In the genomic region with DNA sequence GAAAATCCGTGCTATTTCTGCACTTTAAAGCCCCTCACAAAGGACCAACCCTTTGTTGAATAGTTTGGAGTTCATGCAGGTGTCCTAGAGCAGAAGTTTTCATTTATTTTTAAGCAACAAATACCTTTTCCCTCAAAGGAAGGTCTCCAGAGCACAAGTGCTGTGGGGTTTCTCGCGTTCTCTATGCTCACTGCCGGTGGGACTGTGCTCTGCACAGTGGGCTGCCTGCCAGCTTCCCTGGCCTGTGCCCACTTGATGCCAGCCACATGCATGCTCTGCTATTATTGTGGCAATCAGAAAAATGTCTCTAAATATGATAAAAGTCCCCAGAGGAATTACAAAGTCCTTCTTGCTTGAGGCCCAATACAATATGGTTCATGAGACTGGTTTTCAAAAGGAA, we compare ENCODE assay signal across 11 mouse cellular contexts.
A peak's percentile ranks its signal among the peaks of the same experiment; 100 is the strongest.
DNase-seq lines count a peak whose midpoint lies in the region; ATAC-seq and TF ChIP-seq lines count a peak whose summit lies in the region.
"Had no signal": no experiment of that assay in that cellular context is flagged by ENCODE, and none has a peak within 500 bp of the region (broad histone marks: within the 10 kb centered on the region; RNA-seq: fewer than 3 reads in every experiment).

No protein-coding gene starts in this region.

- H3K27ac ChIP-seq in kidney, adult 2 months (ENCODE audit: insufficient read depth, low read depth, low read length) = peak overlapping the region; percentile 89
- H3K27ac ChIP-seq in stomach, embryonic 14.5 days (ENCODE audit: low read length) = peak overlapping the region; percentile 45; the same call in 1 of the 2 replicates
- H3K27ac ChIP-seq in stomach, postnatal 0 days (replicated peaks) = no peak overlapping the region

- TF ChIP-seq CTCF in kidney, adult 2 months (conservative IDR thresholded peaks at IDR 0.05; ENCODE audit: insufficient read depth, insufficient read length, low read depth, low read length) = no peak
- TF ChIP-seq CTCF in stomach, postnatal 0 days (IDR thresholded peaks at IDR 0.05; ENCODE audit: low read depth) = no peak

- no peak for ATAC-seq in stomach, embryonic 14.5 days (ENCODE audit: insufficient number of reproducible peaks, insufficient read depth, low FRiP score, low read depth)
- ATAC-seq in stomach, postnatal 0 days (ENCODE audit: low FRiP score, low TSS enrichment) = no peak

- H3K4me2 ChIP-seq in stomach, embryonic 14.5 days (replicated peaks; ENCODE audit: low read depth, low read length) = no peak overlapping the region
- no peak overlapping the region for H3K4me2 ChIP-seq in stomach, postnatal 0 days (replicated peaks; ENCODE audit: low read depth)

- H3K9ac ChIP-seq in stomach, embryonic 14.5 days (replicated peaks; ENCODE audit: low read depth, low read length) = no peak overlapping the region
- H3K9ac ChIP-seq in stomach, postnatal 0 days (ENCODE audit: low read length) = no peak overlapping the region

- no peaks in the 10 kb centered on the region; the same call in 1 of the 2 replicates for H3K4me1 ChIP-seq in kidney, adult 2 months (ENCODE audit: control insufficient read depth, insufficient read depth, low read length)
- 0 out of 2 replicates have a peak, but pooled peaks cover 3% of the 10 kb centered on the region for H3K4me1 ChIP-seq in stomach, embryonic 14.5 days (ENCODE audit: control insufficient read depth, insufficient read depth, low read length)
- H3K4me1 ChIP-seq in stomach, postnatal 0 days (replicated peaks; ENCODE audit: control insufficient read depth, insufficient read depth) = no peaks in the 10 kb centered on the region

- H3K4me3 ChIP-seq in kidney, adult 2 months (ENCODE audit: insufficient read depth, low read depth, low read length) = no peak overlapping the region
- H3K4me3 ChIP-seq in stomach, embryonic 14.5 days (ENCODE audit: low read depth, low read length) = no peak overlapping the region
- no peak overlapping the region for H3K4me3 ChIP-seq in stomach, postnatal 0 days (ENCODE audit: low read depth, low read length)
- H3K4me3 ChIP-seq: erythroblast, embryonic 14.5 days had no signal

- no peaks in the 10 kb centered on the region for H3K36me3 ChIP-seq in kidney, adult 2 months (ENCODE audit: control insufficient read depth, insufficient read depth, low read length)
- no peaks in the 10 kb centered on the region for H3K36me3 ChIP-seq in stomach, embryonic 14.5 days (ENCODE audit: control insufficient read depth, insufficient read depth, low read length)
- H3K36me3 ChIP-seq in stomach, postnatal 0 days (ENCODE audit: control insufficient read depth, insufficient read depth, low read length) = no peaks in the 10 kb centered on the region

- no peaks in the 10 kb centered on the region for H3K9me3 ChIP-seq in stomach, embryonic 14.5 days (ENCODE audit: control insufficient read depth, low read depth, low read length)
- no peaks in the 10 kb centered on the region for H3K9me3 ChIP-seq in stomach, postnatal 0 days (ENCODE audit: control insufficient read depth, low read length)

- 65% methylated on average over 4 of the region's 4 CpGs for WGBS in kidney, adult 2 months
- WGBS in stomach, embryonic 14.5 days = 75% methylated on average over 4 of the region's 4 CpGs
- WGBS in stomach, postnatal 0 days = 46% methylated on average over 4 of the region's 4 CpGs

- no peak for TF ChIP-seq POLR2A in kidney, adult 2 months (IDR thresholded peaks at IDR 0.05; ENCODE audit: low read depth, low read length)

- peak; percentile 28 to 39 for DNase-seq in cerebellum, postnatal 14 days
- DNase-seq in cerebellum, adult 9-10 months = no peak
- no peak for DNase-seq in kidney, adult 2 months
- no peak for DNase-seq in kidney, adult 8-10 months
- DNase-seq in stomach, postnatal 0 days (ENCODE audit: low spot score) = no peak
- no peak for DNase-seq in frontal cortex, postnatal 14 days (ENCODE audit: low spot score in 2 of 2)
- DNase-seq in testis, postnatal 10 days (ENCODE audit: low spot score) = no peak
- DNase-seq: adrenal gland, adult 8-10 months; cerebellum, adult 2 months had no signal

- no peaks in the 10 kb centered on the region for H3K27me3 ChIP-seq in kidney, adult 2 months (replicated peaks; ENCODE audit: control insufficient read depth, insufficient read depth, low read length)
- no peaks in the 10 kb centered on the region for H3K27me3 ChIP-seq in stomach, embryonic 14.5 days (ENCODE audit: control insufficient read depth, insufficient read depth, low read length)
- H3K27me3 ChIP-seq in stomach, postnatal 0 days (ENCODE audit: control insufficient read depth, insufficient read depth, low read length) = no peaks in the 10 kb centered on the region

- no peak for TF ChIP-seq EP300 in stomach, postnatal 0 days (optimal IDR thresholded peaks at IDR 0.05)

Comparison
In these comparisons a context has a peak if more than half of its experiments do, and no peak if none do; other contexts are left out.
1. DNase-seq: peak in cerebellum, postnatal 14 days (2 of 2); none in cerebellum, adult 9-10 months (single experiment), kidney, adult 2 months (single experiment), kidney, adult 8-10 months (0 of 2), stomach, postnatal 0 days (single experiment), frontal cortex, postnatal 14 days (0 of 2) and testis, postnatal 10 days (single experiment).